Mouse (Mus musculus): ENCODE data around the gene Olfr519. TPM values are rescaled to one million over a fixed set of nuclear protein-coding genes. Genes with fewer than 3 reads are reported as not detected.

The Olfr519 gene
- total RNA-seq (2022): not detected

DNA sequence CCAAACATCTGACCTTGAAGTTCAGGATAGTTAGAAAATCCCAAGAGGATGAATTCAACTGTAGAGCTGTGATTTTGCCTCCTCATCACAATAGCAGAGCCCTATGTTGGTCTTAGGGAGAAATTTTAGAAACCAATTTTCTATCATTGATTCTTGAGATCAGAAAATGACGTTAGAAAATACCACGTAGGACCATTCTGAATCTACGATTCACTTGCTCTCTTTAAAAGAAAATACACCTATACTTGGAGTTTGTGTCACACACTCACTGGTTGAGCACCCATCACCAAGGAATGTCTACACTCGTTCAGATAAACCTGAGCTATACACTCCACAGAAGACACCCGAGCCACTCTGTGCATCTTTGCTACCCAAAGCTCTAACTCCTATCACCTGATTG lies at the start of gene Olfr519:
Olfr519 (minus strand) TSS at position 101 of the 400 bp plus-strand sequence.
- DNase-seq (ENCODE audit: low spot score in 2 of 2): no peak

DNA sequence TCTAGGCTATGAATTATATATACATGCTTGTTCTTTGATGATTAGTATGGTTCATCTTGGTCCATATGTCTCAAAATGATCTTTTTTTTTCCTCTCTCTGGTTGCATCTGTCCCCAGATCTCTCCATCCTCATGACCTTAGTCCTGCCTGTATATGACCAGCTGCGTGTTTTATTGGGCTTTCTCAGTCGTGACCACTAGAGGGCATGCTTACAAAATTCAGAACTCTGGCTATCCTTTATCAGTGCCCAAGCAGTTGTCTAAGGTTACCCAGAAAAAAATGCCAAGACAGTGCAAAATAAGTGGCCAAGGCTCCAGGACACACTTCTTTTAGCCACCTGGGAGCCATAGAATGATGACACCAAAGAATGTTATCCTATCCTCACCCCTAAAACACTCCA lies 49.8 kb upstream of the Olfr519 start:
- DNase-seq (ENCODE audit: low spot score in 2 of 2): no peak

GRCm38 (mm10) chr7:108941466-108941865 lies 47.2 kb upstream of the Olfr519 start:
- no peak for DNase-seq (ENCODE audit: low spot score in 2 of 2)

- no peak for DNase-seq (ENCODE audit: low spot score in 2 of 2)
Measured at GRCm38 (mm10) chr7:108936591-108936990, 42.4 kb upstream of the Olfr519 start.

DNA sequence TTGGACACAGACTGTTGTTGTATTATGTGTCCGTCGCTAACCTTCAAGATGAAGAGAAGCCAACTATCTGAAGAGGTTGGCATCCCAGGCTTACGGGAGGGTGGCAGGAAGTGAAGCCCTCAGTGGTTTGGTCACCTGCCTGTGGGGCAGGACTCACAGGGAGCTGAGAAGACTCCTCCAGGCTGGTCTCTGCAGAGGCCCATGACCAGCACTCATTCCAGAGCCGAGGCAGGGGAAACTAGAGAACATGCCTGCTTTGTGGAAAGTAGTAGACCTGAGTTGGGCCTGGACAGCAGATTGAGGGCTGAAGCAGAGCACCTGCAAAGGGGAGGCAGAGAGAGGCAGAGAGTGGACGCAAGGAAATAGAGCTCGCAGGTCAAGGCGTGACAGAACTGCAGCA lies 41.2 kb upstream of the Olfr519 start:
- DNase-seq (ENCODE audit: low spot score in 2 of 2): no peak

- no peak for DNase-seq (ENCODE audit: low spot score in 2 of 2)
Measured at GRCm38 (mm10) chr7:108934836-108935235, 40.6 kb upstream of the Olfr519 start.

DNA sequence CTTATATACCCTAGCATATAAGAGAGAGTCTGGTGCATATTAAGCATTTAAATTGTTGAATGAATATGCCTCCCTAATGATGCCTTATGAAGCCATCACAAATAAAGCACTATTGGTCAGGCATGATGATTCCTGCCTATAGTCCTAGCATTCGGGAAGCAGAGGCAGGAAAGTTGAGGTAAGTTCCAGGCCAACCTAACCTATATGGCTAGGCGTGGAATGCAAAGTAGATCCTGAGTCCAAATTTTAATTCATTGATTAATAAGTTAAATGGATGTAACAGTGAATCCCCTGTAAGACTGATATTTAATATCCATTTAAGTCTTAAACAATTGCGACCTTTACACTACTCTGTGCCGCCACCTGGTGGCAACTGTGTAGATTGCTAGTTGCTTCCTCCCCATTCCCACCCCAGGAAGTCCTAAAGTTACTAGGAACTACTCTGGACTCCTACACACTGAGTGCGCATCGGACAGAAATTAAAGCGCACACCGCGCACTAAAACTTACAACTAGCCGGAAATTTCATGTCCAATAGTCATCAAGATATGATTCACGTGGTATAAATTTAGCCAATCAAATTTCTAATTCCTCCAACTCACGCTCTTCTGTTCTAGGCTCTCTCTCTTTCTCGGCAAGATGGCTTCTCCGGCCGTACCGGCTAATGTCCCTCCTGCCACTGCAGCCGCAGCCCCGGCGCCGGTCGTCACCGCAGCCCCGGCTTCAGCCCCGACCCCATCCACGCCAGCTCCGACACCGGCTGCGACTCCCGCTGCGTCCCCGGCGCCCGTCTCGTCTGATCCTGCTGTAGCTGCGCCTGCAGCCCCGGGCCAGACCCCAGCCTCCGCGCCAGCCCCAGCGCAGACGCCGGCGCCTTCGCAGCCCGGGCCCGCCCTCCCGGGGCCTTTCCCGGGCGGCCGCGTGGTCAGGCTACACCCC lies 39.8 kb upstream of the Olfr519 start, which contains the start of gene Eif3f:
Eif3f (plus strand) TSS at position 624 of the 938 bp plus-strand sequence.
- DNase-seq (ENCODE audit: low spot score in 2 of 2): peak; percentile 88 to 94

DNA sequence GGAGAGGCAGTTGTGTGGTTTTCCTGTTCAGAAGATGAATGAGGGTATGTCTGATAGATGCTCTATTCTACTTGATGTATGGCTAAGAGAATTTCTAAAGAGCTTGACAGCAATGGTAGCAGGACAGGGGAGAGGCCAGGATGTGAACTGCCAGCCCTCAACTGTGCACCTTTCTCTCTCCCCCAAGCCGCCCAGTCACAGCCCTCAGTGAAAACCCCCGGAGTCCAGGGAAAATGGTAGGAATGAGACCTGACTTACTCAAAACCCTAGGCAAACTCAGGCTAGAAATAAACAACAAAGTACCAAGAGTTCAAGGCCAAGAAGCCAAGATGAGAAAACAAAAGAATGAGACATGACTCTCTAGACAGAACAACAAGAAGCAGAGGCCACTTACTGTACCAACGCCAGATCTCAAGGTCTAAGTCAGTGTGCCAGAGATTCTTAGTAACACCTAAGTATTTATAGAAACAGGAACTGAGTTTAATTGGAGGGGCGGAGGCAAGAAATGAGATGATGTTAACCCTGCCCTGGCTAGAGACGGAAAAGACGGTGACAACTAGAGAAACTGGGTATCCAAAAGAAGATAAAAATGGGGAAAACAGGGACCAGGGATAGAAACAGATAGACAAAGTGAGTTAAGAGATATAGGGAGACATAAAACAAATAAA lies 35.6 kb upstream of the Olfr519 start, which contains the start of gene Nlrp10:
Nlrp10 (minus strand) TSS at position 453 of the 668 bp plus-strand sequence.
- DNase-seq (ENCODE audit: low spot score in 2 of 2): no peak

GRCm38 (mm10) chr7:108928280-108929188 lies 34.3 kb upstream of the Olfr519 start:
- no peak for DNase-seq (ENCODE audit: low spot score in 2 of 2)

DNA sequence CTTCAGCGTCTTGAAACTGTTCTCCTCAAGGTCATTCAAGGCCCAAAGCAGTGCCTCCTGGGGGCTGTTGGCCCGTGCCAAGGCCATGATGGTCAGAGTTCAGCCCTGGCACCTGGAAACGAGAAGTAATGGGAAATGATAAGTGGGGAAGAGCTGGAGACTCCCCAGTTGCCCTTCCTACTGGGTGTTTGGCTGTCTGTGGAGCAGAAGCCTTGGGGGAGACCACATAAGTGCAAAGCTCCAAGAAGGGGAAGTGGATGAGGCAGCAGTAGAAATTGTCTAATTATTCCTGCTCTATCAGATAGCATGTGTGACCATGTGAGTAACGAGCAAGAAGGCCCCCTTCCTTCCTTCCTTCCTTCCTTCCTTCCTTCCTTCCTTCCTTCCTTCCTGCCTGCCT lies 32.8 kb upstream of the Olfr519 start:
- no peak for DNase-seq (ENCODE audit: low spot score in 2 of 2)

- no peak for DNase-seq (ENCODE audit: low spot score in 2 of 2)
Measured at GRCm38 (mm10) chr7:108903969-108904368, 9.7 kb upstream of the Olfr519 start.

- no peak for DNase-seq (ENCODE audit: low spot score in 2 of 2)
Measured at GRCm38 (mm10) chr7:108884906-108885305, 9.3 kb downstream of the Olfr519 start, which contains the start of gene Olfr518. TSS of gene Olfr518 (minus strand) at chr7:108885006.

GRCm38 (mm10) chr7:108872279-108872678 lies 21.9 kb downstream of the Olfr519 start, which contains the start of gene Olfr517:
TSS of gene Olfr517 (minus strand) at chr7:108872379.
- DNase-seq (ENCODE audit: low spot score in 2 of 2): no peak

DNA sequence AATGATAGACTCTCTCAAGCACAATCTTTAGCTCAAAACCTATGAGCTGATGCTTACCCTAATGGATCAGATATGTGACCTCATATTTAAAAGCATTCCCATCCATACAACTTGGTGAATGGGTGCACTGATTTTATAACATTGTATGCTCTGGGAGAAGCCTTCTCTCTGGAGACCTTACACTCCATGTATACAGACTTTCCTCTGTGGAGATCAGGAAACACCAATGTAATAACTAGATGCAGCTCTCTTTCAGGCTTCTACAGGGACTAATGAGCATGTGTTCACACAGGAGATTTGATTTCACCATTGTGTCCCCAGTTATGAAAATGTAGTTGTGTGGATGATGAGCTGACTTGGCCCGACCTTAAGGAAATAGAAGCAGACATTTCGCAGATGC lies 43.8 kb downstream of the Olfr519 start, which contains the start of gene Olfr516:
Olfr516 (minus strand) TSS at position 101 of the 400 bp plus-strand sequence.
- DNase-seq (ENCODE audit: low spot score in 2 of 2): no peak

Other genes starting within 250 kb of the Olfr519 start
- not detected for gene Olfr509, start 242.5 kb downstream of the Olfr519 start, total RNA-seq (2022)
- gene Olfr510, start 228.0 kb downstream of the Olfr519 start, total RNA-seq (2022): not detected
- not detected for gene Olfr512, start 181.1 kb downstream of the Olfr519 start, total RNA-seq (2022)
- under 1 TPM in 1 of 4 experiments, not detected in 3; 0.27 TPM for gene Olfr513, start 143.4 kb downstream of the Olfr519 start, total RNA-seq (2022)
- gene Olfr514, start 68.4 kb downstream of the Olfr519 start, total RNA-seq (2022): not detected
- not detected for gene Olfr516, start 43.9 kb downstream of the Olfr519 start, total RNA-seq (2022)
- not detected for gene Olfr517, start 22.0 kb downstream of the Olfr519 start, total RNA-seq (2022)
- gene Olfr518, start 9.4 kb downstream of the Olfr519 start, total RNA-seq (2022): not detected
- 1 to 10 TPM; 1.3 to 2.5 (median 1.8) TPM for gene Nlrp10, start 35.8 kb upstream of the Olfr519 start, total RNA-seq (2022)
- gene Eif3f, start 40.0 kb upstream of the Olfr519 start, total RNA-seq (2022): 100 to 1,000 TPM; 111 to 136 (median 121) TPM
- gene Tub, start 55.9 kb upstream of the Olfr519 start, total RNA-seq (2022): under 1 TPM; 0.24 to 0.52 (median 0.31) TPM
- 1 to 10 TPM; 1.7 to 3.5 (median 2.3) TPM for gene Ric3, start 188.9 kb upstream of the Olfr519 start, total RNA-seq (2022)